Mouse (Mus musculus) CD4-positive, CD25-positive, alpha-beta regulatory T cell, adult 9 weeks (primary cell): Measurements from ENCODE around the gene Ahdc1. TPM values are rescaled to one million over a fixed set of nuclear protein-coding genes. Genes with fewer than 3 reads are reported as not detected.

Experiments
- polyA plus RNA-seq: library from polyadenylated mRNA; unstranded; fragments of 100-300 nt; shearing (Covaris generic); gene quantifications from one replicate; pipeline ENCODE4 v1.2.1, GENCODE M21; 2017

Ahdc1 gene
- 4.5 TPM for polyA plus RNA-seq

DNA sequence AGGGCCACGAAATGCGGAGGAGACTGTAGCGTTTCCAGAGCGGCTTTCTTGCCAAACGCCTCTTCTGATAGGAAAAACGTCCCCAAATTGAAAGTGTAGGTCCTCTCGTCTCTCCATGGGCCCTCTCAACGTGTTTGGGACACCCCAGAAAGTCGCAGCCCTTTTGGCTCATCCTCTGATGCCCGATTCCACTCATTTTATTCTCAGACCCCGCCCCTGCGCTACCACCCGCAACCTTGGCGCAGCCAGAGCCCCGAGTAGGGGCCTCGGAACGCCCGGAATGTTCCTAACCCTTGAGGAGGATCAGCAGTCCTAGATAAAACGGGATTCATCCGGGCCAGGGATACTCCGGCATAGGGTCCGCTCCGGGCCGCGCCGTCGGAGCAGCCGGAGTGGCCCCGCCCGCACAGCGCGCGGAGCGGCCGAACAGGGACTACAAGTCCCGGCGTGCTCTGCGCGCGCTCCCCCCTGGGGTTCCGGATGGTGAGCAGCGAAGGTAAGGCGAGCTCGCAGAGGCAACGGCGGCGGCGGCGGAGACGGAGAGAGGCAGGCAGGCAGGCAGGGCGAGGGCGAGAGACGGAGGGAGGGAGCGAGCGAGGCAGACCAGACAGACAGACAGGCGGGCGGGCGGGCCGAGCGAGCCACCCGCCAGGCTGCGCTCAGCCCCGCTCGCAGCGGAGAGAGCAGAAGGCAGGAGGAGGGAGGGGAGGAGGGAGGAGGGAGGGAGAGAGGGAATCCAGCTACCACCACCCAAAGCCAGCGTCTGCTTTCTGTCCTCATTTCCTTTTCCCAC lies at the start of gene Ahdc1:
Ahdc1 (plus strand) TSS at position 233 of the 793 bp plus-strand sequence.

GRCm38 (mm10) chr4:132973814-132974398 lies 37.2 kb upstream of the Ahdc1 start, which contains the start of gene Fgr:
Gene Fgr, plus strand, starts transcription at chr4:132974095.

Other genes starting within 250 kb of the Ahdc1 start
- gene Rpa2, start 242.9 kb upstream of the Ahdc1 start, polyA plus RNA-seq: 76.1 TPM
- gene Themis2, start 214.9 kb upstream of the Ahdc1 start, polyA plus RNA-seq: 1.7 TPM
- 63.2 TPM for gene Ppp1r8, start 168.1 kb upstream of the Ahdc1 start, polyA plus RNA-seq
- gene Stx12, start 126.8 kb upstream of the Ahdc1 start, polyA plus RNA-seq: 38.0 TPM
- gene Fam76a, start 88.7 kb upstream of the Ahdc1 start, polyA plus RNA-seq: 20.7 TPM
- 4.0 TPM for gene Fgr, start 37.2 kb upstream of the Ahdc1 start, polyA plus RNA-seq
- 104 TPM for gene Wasf2, start 119.2 kb downstream of the Ahdc1 start, polyA plus RNA-seq
- not detected for gene Cd164l2, start 200.9 kb downstream of the Ahdc1 start, polyA plus RNA-seq
- not detected for gene Gpr3, start 201.3 kb downstream of the Ahdc1 start, polyA plus RNA-seq
- not detected for gene Map3k6, start 229.6 kb downstream of the Ahdc1 start, polyA plus RNA-seq